Mouse (Mus musculus): ENCODE results near the gene LTO1. TPM values are rescaled to one million over a fixed set of nuclear protein-coding genes. Genes with fewer than 3 reads are reported as not detected.

Gene LTO1
- total and polyA plus RNA-seq, 2 experiments from 2014 or later: 5.5 to 13.6 TPM

DNA sequence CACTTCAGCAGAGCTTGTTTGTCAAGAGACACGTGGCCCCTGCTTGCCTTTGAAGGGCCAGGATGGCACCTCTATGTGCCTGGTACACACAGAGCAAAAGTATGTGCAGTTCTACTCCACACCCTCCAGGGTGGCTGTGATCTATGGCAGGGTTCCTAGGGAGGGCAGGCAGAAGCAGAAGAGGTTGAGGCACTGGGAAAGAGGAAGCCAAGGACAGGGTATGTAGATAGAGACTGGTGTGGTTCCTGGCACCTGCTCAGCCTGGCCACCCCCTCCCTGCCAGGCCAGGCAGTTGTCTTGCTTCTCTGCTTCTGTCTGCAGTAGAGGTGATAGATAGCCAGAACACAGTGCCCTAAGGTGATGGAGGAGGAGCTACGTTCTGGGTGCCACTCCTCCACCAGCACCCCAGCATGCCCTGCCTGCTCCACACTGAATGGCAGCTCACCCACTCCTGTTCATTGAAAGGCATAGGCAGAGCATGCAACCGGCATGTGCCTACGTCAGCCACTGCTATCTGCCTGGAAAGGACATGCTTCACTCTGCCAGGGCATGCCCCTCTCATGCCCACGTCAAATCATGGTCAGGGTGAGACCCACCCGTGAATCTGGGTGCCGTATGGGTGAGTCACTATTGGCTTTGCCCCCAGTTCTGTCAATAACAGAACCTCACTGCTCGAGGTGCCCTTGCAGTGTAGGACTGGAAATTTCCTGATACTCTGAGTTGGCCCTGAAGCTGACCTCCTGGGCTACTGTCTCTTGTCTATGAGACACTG lies 56.3 kb downstream of the LTO1 start:
- DNase-seq (ENCODE audit: low spot score): no peak
- Histone ChIP-seq H3K4me3 (ENCODE audit: low read depth, low read length) (no peak overlapping the region), H3K36me3 (replicated peaks; ENCODE audit: control insufficient read depth, insufficient read depth, low read length) (no peaks in the 10 kb centered on the region), H3K27ac (ENCODE audit: low read depth) (no peak overlapping the region), H3K4me2 (ENCODE audit: low read depth, low read length) (no peak overlapping the region), H3K9me3 (replicated peaks; ENCODE audit: control insufficient read depth, low read length) (no peaks in the 10 kb centered on the region), H3K27me3 (ENCODE audit: control insufficient read depth, insufficient read depth, low read length) (no peaks in the 10 kb centered on the region), H3K4me1 (ENCODE audit: control insufficient read depth, insufficient read depth) (no peaks in the 10 kb centered on the region), H3K9ac (replicated peaks; ENCODE audit: low read depth, low read length) (no peak overlapping the region)
- ATAC-seq (ENCODE audit: insufficient read depth, low read depth): peak; percentile 42; the same call in 1 of the 2 replicates
- no peak for TF ChIP-seq EP300 (IDR thresholded peaks at IDR 0.05; ENCODE audit: low read depth)
- TF ChIP-seq CTCF (IDR thresholded peaks at IDR 0.05; ENCODE audit: low read depth): no peak
- 57% methylated on average over 8 of the region's 8 CpGs for WGBS

DNA sequence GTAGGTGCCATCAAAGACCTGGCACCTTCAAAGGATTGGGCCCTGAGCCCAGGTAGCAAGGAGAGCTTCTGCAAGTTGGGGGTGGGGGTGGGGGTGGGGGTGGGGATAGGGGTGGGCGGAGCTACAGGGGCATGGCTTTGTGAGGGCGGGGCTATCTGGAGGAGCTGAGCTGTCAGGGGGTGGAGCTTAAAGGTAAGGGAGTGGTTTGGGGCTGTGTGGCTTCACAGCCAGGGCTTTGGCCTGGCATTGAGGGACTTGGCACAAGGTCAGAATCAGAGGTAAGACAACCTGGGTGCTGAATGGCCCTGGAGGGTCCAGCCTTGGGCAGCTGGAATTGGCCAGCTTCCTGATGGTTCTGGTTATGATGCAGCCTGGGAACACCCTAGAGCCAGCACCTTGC lies 56.9 kb downstream of the LTO1 start:
- H3K4me2 ChIP-seq (ENCODE audit: low read depth, low read length): no peak overlapping the region
- H3K9ac ChIP-seq (replicated peaks; ENCODE audit: low read depth, low read length): no peak overlapping the region
- no peaks in the 10 kb centered on the region for H3K4me1 ChIP-seq (ENCODE audit: control insufficient read depth, insufficient read depth)
- no peak overlapping the region for H3K4me3 ChIP-seq (ENCODE audit: low read depth, low read length)
- no peaks in the 10 kb centered on the region for H3K9me3 ChIP-seq (replicated peaks; ENCODE audit: control insufficient read depth, low read length)
- 22% methylated on average over 2 of the region's 2 CpGs for WGBS
- H3K36me3 ChIP-seq (replicated peaks; ENCODE audit: control insufficient read depth, insufficient read depth, low read length): no peaks in the 10 kb centered on the region
- no peak overlapping the region for H3K27ac ChIP-seq (ENCODE audit: low read depth)
- TF ChIP-seq EP300 (IDR thresholded peaks at IDR 0.05; ENCODE audit: low read depth): no peak
- no peak for TF ChIP-seq CTCF (IDR thresholded peaks at IDR 0.05; ENCODE audit: low read depth)
- DNase-seq (ENCODE audit: low spot score) (no peak), ATAC-seq (ENCODE audit: insufficient read depth, low read depth) (no peak)
- no peaks in the 10 kb centered on the region for H3K27me3 ChIP-seq (ENCODE audit: control insufficient read depth, insufficient read depth, low read length)

DNA sequence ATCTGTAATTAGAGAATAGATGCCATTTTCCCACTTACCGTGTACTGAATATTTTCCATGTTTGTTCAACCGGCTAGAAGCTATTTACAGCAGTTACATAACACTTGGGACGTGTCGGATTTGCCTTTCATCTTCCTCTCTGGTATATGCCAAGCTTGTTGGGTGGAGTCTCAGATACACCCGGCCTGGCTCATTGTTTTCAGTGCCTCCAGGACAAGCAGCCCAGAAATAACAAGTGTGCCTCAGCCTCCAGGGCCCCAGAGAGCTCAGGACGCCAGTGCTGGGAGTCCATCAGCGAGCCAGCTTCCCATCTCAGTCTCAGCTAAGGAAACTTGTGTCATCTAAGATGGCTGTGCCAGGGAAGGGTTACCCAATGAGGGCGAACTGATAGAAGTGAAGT lies 58.6 kb downstream of the LTO1 start:
- no peaks in the 10 kb centered on the region for H3K36me3 ChIP-seq (replicated peaks; ENCODE audit: control insufficient read depth, insufficient read depth, low read length)
- TF ChIP-seq CTCF (IDR thresholded peaks at IDR 0.05; ENCODE audit: low read depth) (no peak), EP300 (IDR thresholded peaks at IDR 0.05; ENCODE audit: low read depth) (no peak)
- no peaks in the 10 kb centered on the region for H3K4me1 ChIP-seq (ENCODE audit: control insufficient read depth, insufficient read depth)
- peak; percentile 11 for DNase-seq (ENCODE audit: low spot score)
- no peak overlapping the region for H3K27ac ChIP-seq (ENCODE audit: low read depth)
- no peaks in the 10 kb centered on the region for H3K9me3 ChIP-seq (replicated peaks; ENCODE audit: control insufficient read depth, low read length)
- no peak overlapping the region for H3K4me2 ChIP-seq (ENCODE audit: low read depth, low read length)
- WGBS: 39% methylated on average over 8 of the region's 8 CpGs
- 0 out of 2 replicates have a peak, but pooled peaks have one; percentile 26 for ATAC-seq (ENCODE audit: insufficient read depth, low read depth)
- H3K4me3 ChIP-seq (ENCODE audit: low read depth, low read length): no peak overlapping the region
- no peak overlapping the region for H3K9ac ChIP-seq (replicated peaks; ENCODE audit: low read depth, low read length)
- no peaks in the 10 kb centered on the region for H3K27me3 ChIP-seq (ENCODE audit: control insufficient read depth, insufficient read depth, low read length)

DNA sequence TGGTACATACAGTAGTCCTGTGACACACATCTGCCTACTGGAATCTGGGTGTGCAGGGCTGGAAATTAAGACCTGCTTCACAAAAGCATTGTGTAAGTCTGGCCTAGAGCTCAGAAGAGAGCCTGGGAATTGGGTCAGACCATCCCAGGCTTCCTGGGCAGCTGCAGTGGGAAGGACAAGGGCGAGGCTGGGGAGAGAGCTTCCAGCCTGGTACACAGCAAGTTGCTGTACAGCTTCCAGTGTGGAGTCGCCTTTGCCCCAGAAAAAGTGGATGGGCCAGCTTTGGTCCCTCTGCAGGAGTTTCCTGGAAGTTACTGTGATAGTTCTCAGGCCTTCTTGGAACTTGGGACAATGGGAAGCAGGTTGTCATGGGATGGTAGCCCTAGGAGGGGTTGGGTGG lies 62.2 kb downstream of the LTO1 start:
- Histone ChIP-seq H3K36me3 (replicated peaks; ENCODE audit: control insufficient read depth, insufficient read depth, low read length) (no peaks in the 10 kb centered on the region), H3K4me2 (ENCODE audit: low read depth, low read length) (no peak overlapping the region), H3K4me3 (ENCODE audit: low read depth, low read length) (no peak overlapping the region), H3K9ac (replicated peaks; ENCODE audit: low read depth, low read length) (no peak overlapping the region), H3K4me1 (ENCODE audit: control insufficient read depth, insufficient read depth) (no peaks in the 10 kb centered on the region; the same call in 1 of the 2 replicates), H3K27me3 (ENCODE audit: control insufficient read depth, insufficient read depth, low read length) (no peaks in the 10 kb centered on the region), H3K27ac (ENCODE audit: low read depth) (no peak overlapping the region), H3K9me3 (replicated peaks; ENCODE audit: control insufficient read depth, low read length) (no peaks in the 10 kb centered on the region)
- DNase-seq (ENCODE audit: low spot score) (no peak), ATAC-seq (ENCODE audit: insufficient read depth, low read depth) (0 out of 2 replicates have a peak, but pooled peaks have one; percentile 15)
- no peak for TF ChIP-seq CTCF (IDR thresholded peaks at IDR 0.05; ENCODE audit: low read depth)
- no peak for TF ChIP-seq EP300 (IDR thresholded peaks at IDR 0.05; ENCODE audit: low read depth)
- WGBS: 68% methylated on average over 2 of the region's 2 CpGs

DNA sequence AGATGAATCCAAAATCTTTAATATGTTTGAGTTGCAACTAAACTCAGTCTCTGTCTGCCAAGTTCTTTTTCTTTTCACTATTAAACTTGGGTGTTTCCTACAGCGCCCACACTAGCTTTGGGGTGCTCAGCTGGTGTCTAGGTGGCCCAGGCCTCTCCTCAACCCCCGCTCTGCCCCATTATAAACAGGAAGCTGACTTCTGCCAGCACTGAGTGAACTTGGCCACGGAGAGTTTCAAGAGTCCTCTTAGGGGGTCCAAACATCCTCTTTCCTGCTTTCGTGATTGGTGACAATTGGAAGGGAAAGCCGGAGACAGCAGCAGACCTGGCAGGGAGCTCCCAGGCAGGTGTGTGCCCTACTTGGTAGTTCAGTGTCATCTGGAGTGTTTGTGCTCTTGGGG lies 64.9 kb downstream of the LTO1 start:
- Histone ChIP-seq H3K9me3 (replicated peaks; ENCODE audit: control insufficient read depth, low read length) (no peaks in the 10 kb centered on the region), H3K27me3 (ENCODE audit: control insufficient read depth, insufficient read depth, low read length) (no peaks in the 10 kb centered on the region), H3K27ac (ENCODE audit: low read depth) (no peak overlapping the region), H3K4me2 (ENCODE audit: low read depth, low read length) (no peak overlapping the region), H3K4me3 (ENCODE audit: low read depth, low read length) (no peak overlapping the region), H3K4me1 (ENCODE audit: control insufficient read depth, insufficient read depth) (no peaks in the 10 kb centered on the region; the same call in 1 of the 2 replicates), H3K9ac (replicated peaks; ENCODE audit: low read depth, low read length) (no peak overlapping the region), H3K36me3 (replicated peaks; ENCODE audit: control insufficient read depth, insufficient read depth, low read length) (no peaks in the 10 kb centered on the region)
- TF ChIP-seq EP300 (IDR thresholded peaks at IDR 0.05; ENCODE audit: low read depth) (no peak), CTCF (IDR thresholded peaks at IDR 0.05; ENCODE audit: low read depth) (no peak)
- DNase-seq (ENCODE audit: low spot score) (no peak), ATAC-seq (ENCODE audit: insufficient read depth, low read depth) (no peak)
- 64% methylated on average over 5 of the region's 5 CpGs for WGBS

Other genes starting within 250 kb of the LTO1 start
- 11.1 and 11.8 TPM in 2 replicates for gene Ano1, start 163.1 kb upstream of the LTO1 start, total RNA-seq (2014; rRNA removed; ENCODE audit: low replicate concordance)
- gene Ano1, start 163.1 kb upstream of the LTO1 start, polyA plus RNA-seq (2015; fragmentation: Nextera tagmentation; extraction: Ambion mirVana): 4.4 and 4.5 TPM in 2 replicates
- gene Fgf3, start 77.0 kb upstream of the LTO1 start, total RNA-seq (2014; rRNA removed; ENCODE audit: low replicate concordance): not detected in 2 replicates
- not detected in 2 replicates for gene Fgf3, start 77.0 kb upstream of the LTO1 start, polyA plus RNA-seq (2015; fragmentation: Nextera tagmentation; extraction: Ambion mirVana)
- gene Fgf4, start 67.7 kb upstream of the LTO1 start, total RNA-seq (2014; rRNA removed; ENCODE audit: low replicate concordance): not detected in 2 replicates
- not detected in 2 replicates for gene Fgf4, start 67.7 kb upstream of the LTO1 start, polyA plus RNA-seq (2015; fragmentation: Nextera tagmentation; extraction: Ambion mirVana)
- not detected in 2 replicates for gene Fgf15, start 18.6 kb upstream of the LTO1 start, total RNA-seq (2014; rRNA removed; ENCODE audit: low replicate concordance)
- not detected in 2 replicates for gene Fgf15, start 18.6 kb upstream of the LTO1 start, polyA plus RNA-seq (2015; fragmentation: Nextera tagmentation; extraction: Ambion mirVana)
- gene Ccnd1, start 24.8 kb downstream of the LTO1 start, total RNA-seq (2014; rRNA removed; ENCODE audit: low replicate concordance): 68.2 and 70.0 TPM in 2 replicates
- 58.9 and 61.7 TPM in 2 replicates for gene Ccnd1, start 24.8 kb downstream of the LTO1 start, polyA plus RNA-seq (2015; fragmentation: Nextera tagmentation; extraction: Ambion mirVana)

Measured in heart, postnatal 0 days (tissue).